ENCODE assay signal across 25 mouse cellular contexts in genomic region chr6:51287383-51287782, GRCm38 (mm10).
DNase-seq lines count a peak whose midpoint lies in the region; ATAC-seq lines count a peak whose summit lies in the region.
"Had no signal": no experiment of that assay in that cellular context is flagged by ENCODE, and none has a peak within 500 bp of the region (broad histone marks: within the 10 kb centered on the region; RNA-seq: fewer than 3 reads in every experiment).

No protein-coding gene starts in this region.

- DNase-seq in heart, adult 11 months: peak; percentile 68
- no peak for DNase-seq in heart, adult 18-20 months
- peak; percentile 22 for DNase-seq in CD4-positive, CD25-positive, alpha-beta regulatory T cell, adult 2 months (ENCODE audit: low read depth, low spot score)
- no peak for DNase-seq in cerebellum, postnatal 36 days
- no peak for DNase-seq in cerebellum, postnatal 25 days
- DNase-seq: adrenal gland, adult 8-10 months; adrenal gland, postnatal 25 days; cerebellum, adult 11-12 months; cerebellum, adult 8-10 months; cerebellum, postnatal 10 days; gastrocnemius, postnatal 10 days; gastrocnemius, postnatal 36 days; heart, postnatal 10 days; heart, postnatal 36 days had no signal

- H3K4me1 ChIP-seq in stomach, embryonic 16.5 days (ENCODE audit: control insufficient read depth, insufficient read depth, low read length): peaks cover 11% of the 10 kb centered on the region
- H3K4me1 ChIP-seq: forebrain, embryonic 10.5 days; forebrain, embryonic 13.5 days; hindbrain, embryonic 10.5 days; hindbrain, embryonic 13.5 days had no signal

- no peaks in the 10 kb centered on the region for H3K36me3 ChIP-seq in stomach, embryonic 16.5 days (ENCODE audit: control insufficient read depth, insufficient read depth, low read length)
- H3K36me3 ChIP-seq: forebrain, embryonic 10.5 days; heart, embryonic 12.5 days; heart, embryonic 15.5 days; hindbrain, embryonic 10.5 days; hindbrain, embryonic 13.5 days had no signal

- ATAC-seq in activated CD4-positive, CD25-positive, alpha-beta regulatory T cell, adult 4 months: peak; percentile 48
- peak; percentile 5; the same call in 1 of the 2 replicates for ATAC-seq in stomach, embryonic 16.5 days (ENCODE audit: insufficient read depth, low FRiP score)
- ATAC-seq: forebrain, embryonic 13.5 days; forebrain, embryonic 16.5 days; hindbrain, embryonic 16.5 days; intestine, postnatal 0 days had no signal

- H3K4me3 ChIP-seq in stomach, embryonic 16.5 days (replicated peaks; ENCODE audit: low read length): no peak overlapping the region
- H3K4me3 ChIP-seq: forebrain, embryonic 10.5 days; forebrain, embryonic 13.5 days; heart, embryonic 12.5 days; heart, embryonic 15.5 days; hindbrain, embryonic 10.5 days; hindbrain, embryonic 13.5 days had no signal

- no peaks in the 10 kb centered on the region for H3K27me3 ChIP-seq in stomach, embryonic 16.5 days (ENCODE audit: control insufficient read depth, insufficient read depth, low read length)
- H3K27me3 ChIP-seq: forebrain, embryonic 13.5 days; heart, embryonic 12.5 days; heart, embryonic 15.5 days; hindbrain, embryonic 13.5 days had no signal

- no peak overlapping the region for H3K27ac ChIP-seq in stomach, embryonic 16.5 days (ENCODE audit: low read length)
- H3K27ac ChIP-seq: forebrain, embryonic 10.5 days; forebrain, embryonic 13.5 days; heart, embryonic 15.5 days; hindbrain, embryonic 10.5 days; hindbrain, embryonic 13.5 days had no signal

- H3K9ac ChIP-seq in stomach, embryonic 16.5 days (ENCODE audit: low read length): no peak overlapping the region
- H3K9ac ChIP-seq: forebrain, embryonic 13.5 days; heart, embryonic 12.5 days; heart, embryonic 15.5 days; hindbrain, embryonic 13.5 days had no signal

- H3K9me3 ChIP-seq in stomach, embryonic 16.5 days (replicated peaks; ENCODE audit: control insufficient read depth, low read length): no peaks in the 10 kb centered on the region
- H3K9me3 ChIP-seq: forebrain, embryonic 10.5 days; forebrain, embryonic 13.5 days; heart, embryonic 12.5 days; heart, embryonic 15.5 days; hindbrain, embryonic 10.5 days; hindbrain, embryonic 13.5 days had no signal

- WGBS in stomach, embryonic 16.5 days: 42% methylated on average over 2 of the region's 2 CpGs

- H3K4me2 ChIP-seq in stomach, embryonic 16.5 days (ENCODE audit: low read depth, low read length): no peak overlapping the region
- H3K4me2 ChIP-seq: forebrain, embryonic 13.5 days; heart, embryonic 12.5 days; heart, embryonic 15.5 days; hindbrain, embryonic 13.5 days had no signal

Comparison
In these comparisons a context has a peak if more than half of its experiments do, and no peak if none do; other contexts are left out.
1. DNase-seq: peak in heart, adult 11 months (single experiment) and CD4-positive, CD25-positive, alpha-beta regulatory T cell, adult 2 months (single experiment); none in heart, adult 18-20 months (0 of 2), cerebellum, postnatal 36 days (0 of 2) and cerebellum, postnatal 25 days (0 of 2).